Mouse (Mus musculus) hindbrain, embryonic 11.5 days (tissue): ENCODE results near the gene Myo15b. TPM values are rescaled to one million over a fixed set of nuclear protein-coding genes. Genes with fewer than 3 reads are reported as not detected.

ENCODE experiments used
- ATAC-seq: fragments of 200-750 bp; cut with Nextera tagmentation; 2 replicates; pipeline ENCODE4 v1.8.0; 2017; ENCODE audit warnings: mild to moderate bottlenecking, moderate TSS enrichment, moderate library complexity; ENCODE audit not compliant: low FRiP score
- DNase-seq: peaks from one replicate; pipeline ENCODE4 v3.0.0-alpha.2; 2015; ENCODE audit warnings: low spot score
- H3K27ac ChIP-seq: fragments of 300-500 bp; sonication (generic); 2 replicates; pipeline ENCODE4 v1.5.1; 2014; ENCODE audit warnings: mild to moderate bottlenecking, low read depth, low read length
- H3K27me3 ChIP-seq: fragments of 300-500 bp; sonication (generic); 2 replicates; pipeline ENCODE4 v1.6.1; 2014; ENCODE audit warnings: mild to moderate bottlenecking, low read length, moderate library complexity, mixed read lengths; ENCODE audit not compliant: control insufficient read depth, insufficient read depth
- H3K36me3 ChIP-seq: fragments of 300-500 bp; sonication (generic); 2 replicates; pipeline ENCODE4 v1.6.1; 2014; ENCODE audit warnings: mild to moderate bottlenecking, low read length, moderate library complexity, mixed read lengths; ENCODE audit not compliant: control insufficient read depth, insufficient read depth
- H3K4me1 ChIP-seq: fragments of 300-500 bp; sonication (generic); replicated peaks from 2 replicates; pipeline ENCODE4 v1.6.1; 2014; ENCODE audit warnings: low read length, mixed read lengths; ENCODE audit not compliant: control insufficient read depth, insufficient read depth
- H3K4me2 ChIP-seq: fragments of 300-500 bp; sonication (generic); replicated peaks from 2 replicates; pipeline ENCODE4 v1.6.1; 2014; ENCODE audit warnings: mild to moderate bottlenecking, low read depth, low read length
- H3K4me3 ChIP-seq: fragments of 300-500 bp; sonication (generic); 2 replicates; pipeline ENCODE4 v1.5.1; 2014; ENCODE audit warnings: low read depth, low read length
- H3K9ac ChIP-seq: fragments of 300-500 bp; sonication (generic); 2 replicates; pipeline ENCODE4 v1.6.1; 2014; ENCODE audit warnings: low read depth, low read length
- H3K9me3 ChIP-seq: fragments of 300-500 bp; sonication (generic); 2 replicates; pipeline ENCODE4 v1.6.1; 2016; ENCODE audit warnings: low read length; ENCODE audit not compliant: control insufficient read depth
- WGBS: fragments of 180-500 bp; shearing (Covaris S2); extraction: QIAGEN DNeasy Blood & Tissue Kit; methylation state at CpG from one replicate; pipeline ENCODE4 v1.1.7; 2014; 5-methylcytosine and 5-hydroxymethylcytosine counted together
- polyA plus RNA-seq: library from polyadenylated mRNA; unstranded; fragments of >200 nt; fragmentation: Nextera tagmentation; extraction: Ambion mirVana; gene quantifications from 2 replicates; pipeline ENCODE4 v1.2.1, GENCODE M21; 2014

The Myo15b gene
- polyA plus RNA-seq, 1 experiment from 2014 or later = 0.09 TPM

DNA sequence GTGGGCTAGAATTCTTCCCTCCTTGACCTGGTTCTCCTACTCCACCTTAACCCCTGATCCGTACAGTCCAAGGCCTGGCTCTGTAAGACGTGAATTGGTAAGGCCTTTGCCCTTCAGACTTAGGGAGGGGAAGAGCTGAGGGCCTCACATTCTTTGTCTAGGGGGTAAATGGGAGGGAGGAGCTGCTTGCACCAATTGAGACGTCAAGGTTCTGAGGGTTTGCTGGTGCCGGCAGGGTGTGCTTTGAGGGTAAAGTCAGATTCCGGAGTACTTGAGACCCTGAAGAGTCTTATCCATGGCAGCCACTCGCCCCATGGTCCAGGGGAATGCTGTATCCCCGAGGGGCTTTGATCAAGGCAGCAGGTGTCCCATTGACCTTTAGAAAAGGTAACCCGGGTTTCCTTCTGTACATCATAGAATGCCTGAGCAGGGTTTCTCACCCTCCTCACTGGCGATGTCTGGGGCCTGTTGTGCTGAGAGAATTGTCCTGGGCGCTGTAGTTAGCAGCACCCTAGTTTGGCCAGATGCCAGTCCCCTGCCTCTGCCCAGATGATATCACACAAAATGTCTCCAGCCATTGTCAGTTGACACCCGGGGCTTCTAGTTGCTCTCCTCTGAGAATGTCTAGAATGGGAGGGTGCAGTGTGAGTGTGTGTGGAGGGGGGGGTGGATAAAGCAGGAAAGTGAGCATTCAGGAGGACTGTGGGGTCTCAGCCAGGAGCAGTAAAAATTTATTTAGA, 21.4 kb upstream of the Myo15b start:
- Histone ChIP-seq H3K27ac (no peak overlapping the region), H3K4me3 (no peak overlapping the region), H3K36me3 (no peaks in the 10 kb centered on the region), H3K4me1 (peaks cover 6% of the 10 kb centered on the region), H3K27me3 (no peaks in the 10 kb centered on the region; the same call in 1 of the 2 replicates), H3K9me3 (no peaks in the 10 kb centered on the region), H3K9ac (no peak overlapping the region), H3K4me2 (no peak overlapping the region)
- no peak for DNase-seq
- no peak for ATAC-seq
- WGBS = 42% methylated on average over 11 of the region's 11 CpGs

DNA sequence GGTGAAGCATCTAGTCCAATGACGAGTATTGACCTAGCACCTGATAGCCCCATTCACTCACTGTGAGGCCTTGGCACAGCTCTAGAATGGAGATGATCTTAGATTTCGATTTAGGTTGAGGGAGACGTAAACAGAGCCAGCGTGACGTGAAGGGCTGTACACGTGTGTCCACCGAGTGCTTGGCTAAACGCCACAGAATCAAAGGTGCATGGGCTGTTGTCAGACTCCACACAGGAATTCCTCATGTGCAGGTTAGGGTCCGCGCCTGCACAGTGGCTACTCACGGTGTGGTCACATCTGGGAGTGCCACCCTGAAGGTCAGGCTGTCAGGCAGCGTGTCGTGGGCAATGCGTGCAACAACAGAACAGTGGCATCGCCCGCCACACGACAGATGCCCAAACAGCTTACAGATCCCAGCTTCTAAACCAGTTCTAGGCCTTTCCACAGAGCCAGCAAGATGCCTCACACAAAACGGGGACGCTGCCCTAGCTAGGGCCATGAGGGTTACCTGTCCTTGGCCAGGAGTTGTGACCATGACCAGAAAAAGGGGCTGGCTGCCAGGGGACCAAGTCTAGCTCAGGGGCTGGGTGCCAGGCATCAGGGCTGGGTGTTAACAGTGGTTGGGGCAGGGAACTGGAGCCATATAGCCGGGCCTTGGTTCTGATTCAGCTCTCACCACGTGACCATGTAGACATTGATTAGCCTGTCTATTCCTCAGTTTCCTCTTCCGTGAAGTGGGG, 20.4 kb upstream of the Myo15b start:
- H3K27ac ChIP-seq = no peak overlapping the region
- no peak overlapping the region for H3K4me2 ChIP-seq
- ATAC-seq (no peak), DNase-seq (no peak)
- H3K4me1 ChIP-seq = peaks cover 2% of the 10 kb centered on the region
- no peaks in the 10 kb centered on the region for H3K9me3 ChIP-seq
- no peaks in the 10 kb centered on the region for H3K36me3 ChIP-seq
- H3K4me3 ChIP-seq = no peak overlapping the region
- H3K9ac ChIP-seq = no peak overlapping the region
- no peaks in the 10 kb centered on the region for H3K27me3 ChIP-seq
- 95% methylated on average over 22 of the region's 22 CpGs for WGBS

DNA sequence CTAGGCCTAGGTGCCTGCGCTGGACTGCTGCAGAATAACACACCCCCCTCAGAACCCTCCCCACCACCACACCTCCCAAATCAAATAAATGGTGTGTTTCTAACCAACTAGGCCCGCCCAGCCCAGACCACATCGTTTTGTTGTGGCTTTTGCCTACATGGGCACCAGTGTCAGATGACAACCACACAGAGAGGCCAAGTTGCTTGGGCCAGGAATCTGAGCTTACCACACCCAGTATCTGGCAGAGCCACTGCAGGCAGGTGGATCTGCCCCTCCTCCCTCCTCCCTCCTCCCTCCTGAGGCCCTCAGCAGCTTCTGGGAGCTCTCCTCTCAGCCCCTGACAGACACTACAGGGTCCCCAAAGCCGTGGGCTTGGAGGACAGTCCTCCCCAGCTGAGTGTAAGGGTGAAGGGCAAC, 19.3 kb upstream of the Myo15b start:
- no peak overlapping the region for H3K9ac ChIP-seq
- WGBS = 69% methylated on average over 3 of the region's 4 CpGs
- no peaks in the 10 kb centered on the region for H3K9me3 ChIP-seq
- H3K36me3 ChIP-seq = no peaks in the 10 kb centered on the region
- ATAC-seq (no peak), DNase-seq (no peak)
- no peak overlapping the region for H3K27ac ChIP-seq
- H3K4me2 ChIP-seq = no peak overlapping the region
- H3K4me1 ChIP-seq = no peaks in the 10 kb centered on the region
- no peaks in the 10 kb centered on the region for H3K27me3 ChIP-seq
- no peak overlapping the region for H3K4me3 ChIP-seq

DNA sequence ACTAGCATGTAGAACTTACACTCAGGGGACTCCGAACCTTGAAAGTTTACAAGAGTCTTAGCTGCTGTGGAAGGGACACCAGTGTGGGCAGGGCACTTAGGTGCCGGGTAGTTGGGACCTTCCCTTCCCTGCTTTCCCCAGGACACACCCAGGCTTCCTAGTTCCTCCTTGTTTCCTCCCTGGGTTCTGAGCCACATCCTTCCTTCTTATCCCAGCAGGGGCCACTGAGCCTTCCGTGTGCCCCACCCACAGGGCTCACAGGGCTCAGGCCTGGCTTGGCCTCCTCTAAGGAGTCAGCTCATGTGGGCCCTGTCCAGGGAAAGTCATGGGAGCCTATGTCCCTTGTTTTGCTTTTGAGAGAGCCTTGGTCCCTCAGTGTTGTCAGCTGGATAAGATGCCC, 18.5 kb upstream of the Myo15b start:
- ATAC-seq = no peak
- H3K27me3 ChIP-seq = no peaks in the 10 kb centered on the region
- H3K27ac ChIP-seq = no peak overlapping the region
- H3K4me2 ChIP-seq = no peak overlapping the region
- H3K4me3 ChIP-seq = no peak overlapping the region
- DNase-seq = no peak
- H3K4me1 ChIP-seq = no peaks in the 10 kb centered on the region; the same call in 1 of the 2 replicates
- H3K9ac ChIP-seq = no peak overlapping the region
- no peaks in the 10 kb centered on the region for H3K9me3 ChIP-seq
- H3K36me3 ChIP-seq = no peaks in the 10 kb centered on the region
- WGBS = 62% methylated on average over 3 of the region's 3 CpGs

DNA sequence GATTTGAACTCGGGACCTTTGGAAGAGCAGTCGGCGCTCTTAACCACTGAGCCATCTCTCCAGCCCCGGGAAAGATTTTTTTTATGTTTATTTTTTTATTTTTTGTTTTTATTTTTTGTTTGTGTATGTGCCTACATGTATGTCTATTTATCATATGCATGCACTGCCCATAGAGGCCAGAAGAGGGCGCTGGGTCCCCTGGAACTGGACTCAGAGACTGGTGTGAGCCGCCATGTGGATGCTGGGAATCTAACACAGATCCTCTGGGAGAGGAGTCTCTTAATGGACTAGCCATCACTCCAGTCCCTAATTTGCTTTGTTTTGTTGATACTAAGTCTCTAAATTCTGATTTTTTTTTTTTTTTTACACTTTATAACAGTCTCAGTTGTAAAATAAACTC, 17.2 kb upstream of the Myo15b start:
- ATAC-seq = no peak
- WGBS = 85% methylated on average over 6 of the region's 6 CpGs
- no peaks in the 10 kb centered on the region; the same call in 1 of the 2 replicates for H3K4me1 ChIP-seq

DNA sequence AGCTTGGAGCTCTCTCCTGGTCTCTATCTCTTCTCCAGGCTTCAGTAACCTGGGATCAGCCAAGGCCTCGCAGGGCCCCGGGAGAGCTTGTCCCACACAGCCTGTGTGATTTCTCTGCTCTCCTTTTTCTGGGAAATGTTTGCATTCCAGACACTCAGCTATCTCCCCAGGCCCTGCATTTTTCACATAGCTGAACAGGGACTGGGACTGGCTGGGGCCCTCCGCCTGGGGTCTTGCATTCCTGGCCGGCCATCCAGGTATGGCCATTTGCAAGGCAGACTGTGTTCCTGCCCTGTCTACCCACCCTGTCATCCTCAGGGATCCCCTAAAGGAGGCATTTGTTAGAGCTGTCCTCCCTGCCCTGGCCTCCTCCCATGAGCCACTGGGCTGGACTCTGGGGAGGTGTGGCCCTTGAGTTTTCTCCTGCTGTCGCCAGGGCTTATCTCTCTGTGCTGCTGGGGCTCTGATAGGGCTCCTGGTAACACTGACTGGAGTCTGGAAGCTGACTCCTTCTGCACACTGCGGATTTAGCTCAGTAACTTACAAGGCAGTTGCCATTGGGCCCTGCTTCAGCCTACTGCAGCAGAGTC, 16.1 kb upstream of the Myo15b start:
- Histone ChIP-seq H3K4me2 (no peak overlapping the region), H3K4me1 (no peaks in the 10 kb centered on the region; the same call in 1 of the 2 replicates), H3K36me3 (no peaks in the 10 kb centered on the region), H3K4me3 (no peak overlapping the region), H3K27me3 (no peaks in the 10 kb centered on the region), H3K27ac (peak overlapping the region; percentile 17; the same call in 1 of the 2 replicates), H3K9ac (no peak overlapping the region), H3K9me3 (no peaks in the 10 kb centered on the region)
- 29% methylated on average over 6 of the region's 6 CpGs for WGBS
- DNase-seq (no peak), ATAC-seq (no peak)

More for the DNA sequence above, 17.2 kb upstream of the Myo15b start:
- Histone ChIP-seq H3K27ac (no peak overlapping the region), H3K4me2 (no peak overlapping the region), H3K27me3 (no peaks in the 10 kb centered on the region), H3K9me3 (no peaks in the 10 kb centered on the region), H3K9ac (no peak overlapping the region), H3K36me3 (no peaks in the 10 kb centered on the region), H3K4me3 (no peak overlapping the region)
- no peak for DNase-seq

DNA sequence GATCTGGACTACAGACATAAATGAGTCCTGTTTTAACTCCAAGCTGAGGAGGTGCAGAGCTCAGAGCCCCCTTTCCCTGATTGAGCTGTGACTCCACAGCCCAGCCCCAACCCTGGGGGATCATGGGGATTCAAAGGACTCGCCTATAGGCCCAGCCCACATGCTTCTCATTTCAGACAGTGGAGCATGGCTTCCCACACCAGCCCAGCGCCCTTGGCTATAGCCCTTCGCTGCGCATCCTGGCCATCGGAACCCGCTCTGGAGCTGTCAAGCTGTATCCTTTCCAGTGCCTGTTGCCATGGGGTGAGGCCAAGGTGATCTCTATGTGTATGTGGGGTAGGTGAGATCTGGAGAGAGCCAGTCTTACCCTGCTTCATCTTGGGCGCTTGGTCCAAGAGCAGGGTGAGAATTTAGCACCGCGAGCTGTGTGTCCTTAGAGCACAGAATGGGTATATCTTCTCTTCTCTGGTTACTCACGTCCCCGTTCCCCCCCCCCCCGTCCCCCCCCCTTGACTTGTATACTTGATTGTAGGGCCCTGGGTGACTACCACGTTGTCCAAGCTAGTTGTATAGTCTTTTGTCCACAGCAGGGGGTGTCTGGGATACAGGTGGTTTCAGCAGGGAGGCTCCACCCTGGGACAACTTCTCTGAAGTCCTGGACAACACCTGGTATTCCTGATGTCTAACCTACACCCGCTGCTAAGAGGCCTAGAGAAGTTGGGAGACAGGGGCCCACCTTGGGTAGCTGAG, 14.9 kb upstream of the Myo15b start:
- no peaks in the 10 kb centered on the region for H3K9me3 ChIP-seq
- H3K9ac ChIP-seq = no peak overlapping the region
- H3K4me1 ChIP-seq = no peaks in the 10 kb centered on the region; the same call in 1 of the 2 replicates
- no peaks in the 10 kb centered on the region for H3K36me3 ChIP-seq
- no peak for DNase-seq
- no peaks in the 10 kb centered on the region for H3K27me3 ChIP-seq
- 84% methylated on average over 11 of the region's 14 CpGs for WGBS
- no peak for ATAC-seq
- H3K27ac ChIP-seq = no peak overlapping the region
- no peak overlapping the region for H3K4me3 ChIP-seq
- H3K4me2 ChIP-seq = no peak overlapping the region

DNA sequence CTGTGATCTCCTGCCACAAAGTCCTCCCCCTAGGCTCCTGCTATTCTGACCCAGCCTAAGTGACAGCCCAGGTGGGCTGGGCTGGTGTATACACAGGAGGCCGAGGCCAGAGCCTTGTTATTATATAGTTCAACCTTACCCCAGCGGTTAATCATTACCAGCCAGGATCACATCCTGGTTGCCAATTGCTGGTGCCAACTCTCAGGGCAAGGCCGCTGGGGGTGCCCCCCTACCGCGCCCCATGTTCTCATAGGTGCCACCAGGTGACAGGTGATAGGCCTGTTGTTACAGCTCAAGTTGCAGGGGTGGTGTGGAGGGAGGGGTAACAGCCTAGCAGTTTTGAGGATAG, 14.3 kb upstream of the Myo15b start:
- H3K4me1 ChIP-seq = no peaks in the 10 kb centered on the region; the same call in 1 of the 2 replicates
- H3K4me2 ChIP-seq = no peak overlapping the region
- DNase-seq = no peak
- no peak overlapping the region for H3K4me3 ChIP-seq
- WGBS = 92% methylated on average over 5 of the region's 5 CpGs
- H3K9me3 ChIP-seq = no peaks in the 10 kb centered on the region
- H3K27me3 ChIP-seq = no peaks in the 10 kb centered on the region
- no peak overlapping the region for H3K9ac ChIP-seq
- no peak for ATAC-seq
- H3K27ac ChIP-seq = no peak overlapping the region
- H3K36me3 ChIP-seq = no peaks in the 10 kb centered on the region
